Mouse (Mus musculus): ENCODE measurements around the gene Fam234b.

Gene Fam234b

GRCm38 (mm10) chr6:135197921-135198532, at the start of gene Fam234b, which contains the start of gene Hebp1:
Fam234b (plus strand) TSS chr6:135197977.
Hebp1 (minus strand) TSS chr6:135198022.
- DNase-seq: peak; percentile 87

GRCm38 (mm10) chr6:135148506-135148905, 49.3 kb upstream of the Fam234b start:
- peak in 1 of 2 experiments; percentile 28 for DNase-seq

- DNase-seq: no peak
Measured at GRCm38 (mm10) chr6:135149175-135149574, 48.6 kb upstream of the Fam234b start.

- no peak for DNase-seq
Measured at GRCm38 (mm10) chr6:135149722-135150121, 48.1 kb upstream of the Fam234b start.

- peak in 1 of 2 experiments; percentile 58 for DNase-seq
Measured at GRCm38 (mm10) chr6:135150311-135150710, 47.5 kb upstream of the Fam234b start.

- DNase-seq: no peak
Measured at GRCm38 (mm10) chr6:135153719-135154118, 44.1 kb upstream of the Fam234b start.

GRCm38 (mm10) chr6:135156597-135156996, 41.2 kb upstream of the Fam234b start:
- no peak for DNase-seq

- DNase-seq: no peak
Measured at GRCm38 (mm10) chr6:135157496-135157895, 40.3 kb upstream of the Fam234b start.

GRCm38 (mm10) chr6:135158509-135158908, 39.3 kb upstream of the Fam234b start:
- no peak for DNase-seq

GRCm38 (mm10) chr6:135161356-135161755, 36.4 kb upstream of the Fam234b start:
- DNase-seq: no peak

- no peak for DNase-seq
Measured at GRCm38 (mm10) chr6:135162311-135162710, 35.5 kb upstream of the Fam234b start.

GRCm38 (mm10) chr6:135162861-135163260, 34.9 kb upstream of the Fam234b start:
- DNase-seq: no peak

GRCm38 (mm10) chr6:135165191-135165590, 32.6 kb upstream of the Fam234b start:
- no peak for DNase-seq

GRCm38 (mm10) chr6:135165706-135166105, 32.1 kb upstream of the Fam234b start:
- DNase-seq: no peak

- DNase-seq: no peak
Measured at GRCm38 (mm10) chr6:135166262-135166661, 31.5 kb upstream of the Fam234b start.

- no peak for DNase-seq
Measured at GRCm38 (mm10) chr6:135166712-135167111, 31.1 kb upstream of the Fam234b start.

- DNase-seq: peak; percentile 92 to 93
Measured at GRCm38 (mm10) chr6:135167380-135168311, 30.1 kb upstream of the Fam234b start.

- DNase-seq: peak in 1 of 2 experiments; percentile 41
Measured at GRCm38 (mm10) chr6:135168471-135168870, 29.3 kb upstream of the Fam234b start.

GRCm38 (mm10) chr6:135169246-135169645, 28.5 kb upstream of the Fam234b start:
- no peak for DNase-seq

GRCm38 (mm10) chr6:135171736-135172135, 26.0 kb upstream of the Fam234b start:
- no peak for DNase-seq

GRCm38 (mm10) chr6:135175014-135175413, 22.8 kb upstream of the Fam234b start:
- DNase-seq: no peak

- no peak for DNase-seq
Measured at GRCm38 (mm10) chr6:135177271-135177670, 20.5 kb upstream of the Fam234b start.

- DNase-seq: no peak
Measured at GRCm38 (mm10) chr6:135178599-135178998, 19.2 kb upstream of the Fam234b start.

- no peak for DNase-seq
Measured at GRCm38 (mm10) chr6:135182925-135183324, 14.9 kb upstream of the Fam234b start.
